Comparison of ENCODE assay signal across 19 mouse cellular contexts in the genomic region with DNA sequence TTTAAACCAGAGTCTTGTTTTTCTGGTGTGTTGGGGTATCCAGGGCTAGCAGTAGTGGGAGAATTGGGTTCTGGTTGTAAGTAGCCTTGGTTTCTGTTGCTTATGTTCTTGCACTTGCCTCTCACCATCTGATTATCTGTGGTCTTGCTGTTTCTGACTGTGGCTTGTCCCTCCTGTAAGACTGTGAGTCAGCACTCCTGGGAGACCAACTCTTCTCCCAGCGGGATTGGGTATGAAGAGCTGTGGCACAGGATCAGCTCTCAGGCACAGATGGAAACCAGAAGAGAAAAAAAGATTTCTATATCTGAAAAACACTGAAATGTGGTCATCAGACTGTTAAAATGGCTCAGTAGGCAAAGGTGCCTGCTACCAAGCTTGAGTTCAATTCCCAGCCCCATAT. TPM values are rescaled to one million over a fixed set of nuclear protein-coding genes. Genes with fewer than 3 reads are reported as not detected.
"Had no signal": no experiment of that assay in that cellular context is flagged by ENCODE, and none has a peak within 500 bp of the region (broad histone marks: within the 10 kb centered on the region; RNA-seq: fewer than 3 reads in every experiment).

No protein-coding gene starts in this region.

- H3K9me3 ChIP-seq: liver, embryonic 15.5 days; lung, embryonic 15.5 days; midbrain, embryonic 10.5 days; midbrain, embryonic 12.5 days; neural tube, embryonic 12.5 days; stomach, embryonic 15.5 days had no signal

- H3K36me3 ChIP-seq: liver, embryonic 15.5 days; lung, embryonic 15.5 days; midbrain, embryonic 10.5 days; midbrain, embryonic 12.5 days; neural tube, embryonic 12.5 days; stomach, embryonic 15.5 days had no signal

- H3K4me3 ChIP-seq: liver, embryonic 15.5 days; lung, embryonic 15.5 days; midbrain, embryonic 10.5 days; midbrain, embryonic 12.5 days; neural tube, embryonic 12.5 days; stomach, embryonic 15.5 days had no signal

- DNase-seq: liver, postnatal 0 days; lung, adult 2 months; lung, postnatal 14 days; lung, postnatal 4 days; midbrain, embryonic 14.5 days; right cerebral cortex, postnatal 14 days; thymus, adult 2 months; thymus, postnatal 25 days; thymus, postnatal 4 days had no signal

- H3K4me2 ChIP-seq: liver, embryonic 15.5 days; lung, embryonic 15.5 days; midbrain, embryonic 12.5 days; neural tube, embryonic 12.5 days; stomach, embryonic 15.5 days had no signal

- H3K27ac ChIP-seq: liver, embryonic 15.5 days; lung, embryonic 15.5 days; midbrain, embryonic 10.5 days; midbrain, embryonic 12.5 days; neural tube, embryonic 12.5 days; stomach, embryonic 15.5 days; stomach, postnatal 0 days had no signal

- H3K27me3 ChIP-seq: liver, embryonic 15.5 days; lung, embryonic 15.5 days; midbrain, embryonic 12.5 days; neural tube, embryonic 12.5 days; stomach, embryonic 15.5 days had no signal

- H3K4me1 ChIP-seq: liver, embryonic 15.5 days; lung, embryonic 15.5 days; midbrain, embryonic 12.5 days; neural tube, embryonic 12.5 days; stomach, embryonic 15.5 days had no signal

RNA-seq across cellular contexts. Expression of gene Rhod, which starts 24.6 kb away (rescaled TPM):
- total RNA-seq: megakaryocyte, adult 5-6 weeks; megakaryocyte-erythroid progenitor cell, adult 5-6 weeks; neutrophil, adult 5-6 weeks had no signal
